Comparison of ENCODE assay signal across 8 mouse cellular contexts in the genomic region with DNA sequence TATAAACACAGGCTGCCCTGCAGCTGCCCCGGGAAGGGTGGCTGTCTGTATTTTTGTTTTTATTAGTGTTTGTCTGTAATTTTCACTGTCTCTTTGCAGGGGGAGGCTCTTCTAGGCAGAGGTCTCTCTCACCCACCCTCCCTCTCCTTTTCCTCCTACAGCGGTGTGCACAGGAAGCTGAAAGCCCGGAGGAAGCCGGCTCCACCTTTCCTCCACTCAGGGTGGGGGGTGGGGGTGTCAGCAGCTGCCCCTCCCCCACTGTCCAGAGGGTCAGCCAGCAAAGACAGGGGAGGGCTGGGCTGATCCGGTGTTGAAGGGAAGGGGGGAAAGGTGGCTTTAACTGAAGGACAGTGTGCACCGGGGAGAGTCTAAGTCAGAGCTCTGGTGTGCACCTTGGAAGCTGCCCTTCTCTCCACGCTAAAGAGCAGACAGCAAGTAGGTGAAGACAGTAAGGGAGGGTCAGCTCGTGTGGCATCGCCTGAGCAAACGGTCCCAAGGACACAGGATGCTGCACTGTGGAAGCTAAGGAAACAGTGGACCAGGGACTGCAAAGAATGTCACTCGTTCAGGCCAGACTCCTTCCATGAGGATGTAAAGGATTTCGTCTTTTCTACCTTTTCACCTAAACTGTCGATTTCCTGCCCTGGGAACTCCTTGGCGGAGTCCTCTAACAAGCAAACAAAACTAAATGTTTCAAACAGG. TPM values are rescaled to one million over a fixed set of nuclear protein-coding genes. Genes with fewer than 3 reads are reported as not detected.
A peak's percentile ranks its signal among the peaks of the same experiment; 100 is the strongest.
DNase-seq lines count a peak whose midpoint lies in the region; ATAC-seq lines count a peak whose summit lies in the region.

No protein-coding gene starts in this region.

- H3K79me2 ChIP-seq in macrophage (ENCODE audit: inconsistent target), result peaks cover 97% of the 10 kb centered on the region

- peak overlapping the region; percentile 68 for H3K27ac ChIP-seq in embryonic facial prominence, embryonic 15.5 days (replicated peaks)
- peak overlapping the region; percentile 77 for H3K27ac ChIP-seq in intestine, embryonic 14.5 days (ENCODE audit: low read depth)
- peak overlapping the region; percentile 60 for H3K27ac ChIP-seq in macrophage

- no peak for ATAC-seq in embryonic facial prominence, embryonic 15.5 days (ENCODE audit: insufficient number of reproducible peaks, low FRiP score, low TSS enrichment, low read depth)
- peak; percentile 13; the same call in 1 of the 2 replicates for ATAC-seq in intestine, embryonic 14.5 days (replicated peaks; ENCODE audit: low FRiP score, low TSS enrichment, low read depth)
- ATAC-seq in cerebellum, adult (ENCODE audit: insufficient number of reproducible peaks, low FRiP score, low TSS enrichment), result no peak

- H3K36me3 ChIP-seq in embryonic facial prominence, embryonic 15.5 days, result no peaks in the 10 kb centered on the region
- H3K36me3 ChIP-seq in intestine, embryonic 14.5 days (ENCODE audit: control insufficient read depth, insufficient read depth, low read length), result no peaks in the 10 kb centered on the region
- no peaks in the 10 kb centered on the region for H3K36me3 ChIP-seq in macrophage (ENCODE audit: inconsistent target)

- no peaks in the 10 kb centered on the region for H3K9me3 ChIP-seq in embryonic facial prominence, embryonic 15.5 days (replicated peaks)
- no peaks in the 10 kb centered on the region for H3K9me3 ChIP-seq in intestine, embryonic 14.5 days (ENCODE audit: control insufficient read depth, low read length)

- no peak overlapping the region for H3K9ac ChIP-seq in embryonic facial prominence, embryonic 15.5 days
- H3K9ac ChIP-seq in intestine, embryonic 14.5 days (ENCODE audit: low read length), result peak overlapping the region; percentile 16; the same call in 1 of the 2 replicates

- DNase-seq in kidney, adult 18-20 months, result peak; percentile 52
- DNase-seq in kidney, adult 8-10 months, result no peak
- no peak for DNase-seq in intestine, embryonic 14.5 days (ENCODE audit: low spot score)
- DNase-seq in right cerebral cortex, adult 18-20 months, result no peak
- DNase-seq in urinary bladder, postnatal 10 days (ENCODE audit: low spot score), result no peak

- H3K4me2 ChIP-seq in embryonic facial prominence, embryonic 15.5 days (replicated peaks), result peak overlapping the region; percentile 30
- peak overlapping the region; percentile 40 for H3K4me2 ChIP-seq in intestine, embryonic 14.5 days (ENCODE audit: low read length)

- no peak overlapping the region for H3K4me3 ChIP-seq in embryonic facial prominence, embryonic 15.5 days (replicated peaks)
- H3K4me3 ChIP-seq in intestine, embryonic 14.5 days (ENCODE audit: low read depth, low read length), result no peak overlapping the region; the same call in 1 of the 2 replicates
- no peak overlapping the region; the same call in 1 of the 2 replicates for H3K4me3 ChIP-seq in macrophage (ENCODE audit: inconsistent target)

- 22% methylated on average over 14 of the region's 14 CpGs for WGBS in embryonic facial prominence, embryonic 15.5 days
- WGBS in intestine, embryonic 14.5 days, result 16% methylated on average over 14 of the region's 14 CpGs
- 37% methylated on average over 14 of the region's 14 CpGs for WGBS in macrophage (ENCODE audit: missing documents)

- peaks cover 78% of the 10 kb centered on the region for H3K4me1 ChIP-seq in embryonic facial prominence, embryonic 15.5 days
- H3K4me1 ChIP-seq in intestine, embryonic 14.5 days (replicated peaks; ENCODE audit: control insufficient read depth, insufficient read depth, low read length), result peaks cover 62% of the 10 kb centered on the region

- H3K27me3 ChIP-seq in embryonic facial prominence, embryonic 15.5 days, result no peaks in the 10 kb centered on the region
- H3K27me3 ChIP-seq in intestine, embryonic 14.5 days (replicated peaks; ENCODE audit: control insufficient read depth, insufficient read depth, low read length), result no peaks in the 10 kb centered on the region

RNA-seq across cellular contexts. Expression of a gene that starts 46.0 kb away (rescaled TPM):
- polyA plus RNA-seq in embryonic facial prominence, embryonic 15.5 days (2015; fragmentation: Nextera tagmentation; extraction: Ambion mirVana), result 20.3 and 21.0 TPM in 2 replicates
- polyA plus RNA-seq in intestine, embryonic 14.5 days (2014; fragmentation: Nextera tagmentation; extraction: Ambion mirVana), result 20.9 and 24.6 TPM in 2 replicates
- 100 to 1,000 TPM in 1 of 26 experiments, 10 to 100 TPM in 19, 1 to 10 TPM in 6; 4.9 to 154 (median 18.5) TPM for total RNA-seq in macrophage (2018; cell fraction: chromatin; rRNA removed)
- total RNA-seq in macrophage (2018; cell fraction: cytosol; rRNA removed), result 10 to 100 TPM; 19.5 to 87.4 (median 38.1) TPM
- total RNA-seq in macrophage (2018; cell fraction: nucleus; rRNA removed), result 100 to 1,000 TPM in 2 of 26 experiments, 10 to 100 TPM in 24; 14.4 to 130 (median 28.3) TPM
- polyA plus RNA-seq in macrophage (2018), result 38.9 to 52.7 TPM (median 40.3 TPM) in 3 replicates
